Mouse (Mus musculus) ES-Bruce4 (cell line): ENCODE measurements around the gene Igflr1. TPM values are rescaled to one million over a fixed set of nuclear protein-coding genes. Genes with fewer than 3 reads are reported as not detected.

ENCODE experiments used
- H3K27ac ChIP-seq: 2 replicates; pipeline ENCODE4 v1.5.1; 2012; ENCODE audit warnings: low read length, inconsistent platforms; ENCODE audit not compliant: insufficient read depth
- H3K27me3 ChIP-seq: 2 replicates; pipeline ENCODE4 v1.6.1; 2012; ENCODE audit warnings: mild to moderate bottlenecking, low read length, inconsistent platforms; ENCODE audit not compliant: control insufficient read depth, poor library complexity, insufficient read depth, severe bottlenecking
- H3K36me3 ChIP-seq: 2 replicates; pipeline ENCODE4 v1.6.1; 2012; ENCODE audit warnings: inconsistent platforms, mild to moderate bottlenecking, low read length, moderate library complexity; ENCODE audit not compliant: control insufficient read depth, poor library complexity, insufficient read depth, severe bottlenecking
- H3K4me1 ChIP-seq: one replicate; pipeline ENCODE4 v1.8.1; 2011; ENCODE audit warnings: low read length; ENCODE audit not compliant: control insufficient read depth, insufficient read depth
- H3K4me3 ChIP-seq: 2 replicates; pipeline ENCODE4 v1.5.1; 2011; ENCODE audit warnings: low read depth, mild to moderate bottlenecking, low read length
- H3K9ac ChIP-seq: 2 replicates; pipeline ENCODE4 v1.6.1; 2012; ENCODE audit warnings: low read depth, mild to moderate bottlenecking, inconsistent platforms; ENCODE audit not compliant: poor library complexity, severe bottlenecking
- H3K9me3 ChIP-seq: replicated peaks from 2 replicates; pipeline ENCODE4 v1.6.1; 2012; ENCODE audit warnings: mild to moderate bottlenecking, low read length, inconsistent platforms; ENCODE audit not compliant: control insufficient read depth, poor library complexity, insufficient read depth, severe bottlenecking
- CTCF ChIP-seq: IDR thresholded peaks from one replicate; pipeline ENCODE4 v1.8.1; 2011; ENCODE audit warnings: low read depth, low read length
- EP300 ChIP-seq: IDR thresholded peaks from 2 replicates; pipeline ENCODE4 v1.6.1; 2011; ENCODE audit warnings: low read depth, low read length; ENCODE audit not compliant: insufficient read depth
- POLR2A ChIP-seq: IDR thresholded peaks from one replicate; pipeline ENCODE4 v1.8.1; 2011; ENCODE audit warnings: low read length; ENCODE audit not compliant: insufficient read depth
- polyA plus RNA-seq: library from polyadenylated mRNA; stranded (reverse); fragments of >200 nt; gene quantifications from 2 replicates; pipeline ENCODE4 v1.2.4, GENCODE M21; 2011; ENCODE audit warnings: low read depth; ENCODE audit not compliant: missing spikeins, insufficient read depth, insufficient read length

Gene Igflr1
- polyA plus RNA-seq, 1 experiment: 0.72 TPM

- Histone ChIP-seq H3K9me3 (no peaks in the 10 kb centered on the region), H3K27ac (peak overlapping the region; percentile 82), H3K27me3 (no peaks in the 10 kb centered on the region), H3K4me1 (peaks cover 15% of the 10 kb centered on the region), H3K9ac (peak overlapping the region; percentile 30), H3K4me3 (no peak overlapping the region), H3K36me3 (no peaks in the 10 kb centered on the region)
- no peak for TF ChIP-seq POLR2A
- TF ChIP-seq CTCF: no peak
- TF ChIP-seq EP300: no peak
These were observed 35.4 kb downstream of the Igflr1 start for GRCm38 (mm10) chr7:30600651-30601050.

GRCm38 (mm10) chr7:30602583-30602982 is 37.4 kb downstream of the Igflr1 start:
- no peaks in the 10 kb centered on the region for H3K36me3 ChIP-seq
- H3K4me3 ChIP-seq: peak overlapping the region; percentile 9; the same call in 1 of the 2 replicates
- H3K9ac ChIP-seq: no peak overlapping the region
- H3K27me3 ChIP-seq: no peaks in the 10 kb centered on the region
- peak; percentile 96 for TF ChIP-seq EP300
- no peak for TF ChIP-seq POLR2A
- peaks cover 15% of the 10 kb centered on the region for H3K4me1 ChIP-seq
- no peaks in the 10 kb centered on the region for H3K9me3 ChIP-seq
- H3K27ac ChIP-seq: peak overlapping the region; percentile 82

GRCm38 (mm10) chr7:30604424-30604823 is 39.2 kb downstream of the Igflr1 start:
- Histone ChIP-seq H3K36me3 (no peaks in the 10 kb centered on the region), H3K4me1 (peaks cover 15% of the 10 kb centered on the region), H3K27me3 (no peaks in the 10 kb centered on the region), H3K9me3 (no peaks in the 10 kb centered on the region), H3K9ac (no peak overlapping the region), H3K27ac (peak overlapping the region; percentile 43), H3K4me3 (no peak overlapping the region)
- no peak for TF ChIP-seq CTCF
- no peak for TF ChIP-seq POLR2A
- no peak for TF ChIP-seq EP300

- H3K4me1 ChIP-seq: peaks cover 15% of the 10 kb centered on the region
- H3K36me3 ChIP-seq: no peaks in the 10 kb centered on the region
- no peak overlapping the region for H3K9ac ChIP-seq
- no peak overlapping the region for H3K4me3 ChIP-seq
- H3K27ac ChIP-seq: peak overlapping the region; percentile 43
- TF ChIP-seq EP300 (no peak), CTCF (no peak), POLR2A (no peak)
- no peaks in the 10 kb centered on the region for H3K27me3 ChIP-seq
- H3K9me3 ChIP-seq: no peaks in the 10 kb centered on the region
These were observed 39.7 kb downstream of the Igflr1 start for GRCm38 (mm10) chr7:30604944-30605343.

- Histone ChIP-seq H3K4me1 (peaks cover 13% of the 10 kb centered on the region), H3K27me3 (no peaks in the 10 kb centered on the region), H3K9me3 (no peaks in the 10 kb centered on the region), H3K36me3 (no peaks in the 10 kb centered on the region), H3K27ac (peak overlapping the region; percentile 11), H3K9ac (no peak overlapping the region), H3K4me3 (no peak overlapping the region)
- TF ChIP-seq CTCF (peak; percentile 90), POLR2A (no peak), EP300 (peak; percentile 91)
These were observed 42.6 kb downstream of the Igflr1 start for GRCm38 (mm10) chr7:30607706-30608309.

GRCm38 (mm10) chr7:30608476-30608875 is 43.2 kb downstream of the Igflr1 start:
- Histone ChIP-seq H3K4me1 (peaks cover 7% of the 10 kb centered on the region), H3K9ac (no peak overlapping the region), H3K27me3 (no peaks in the 10 kb centered on the region), H3K27ac (peak overlapping the region; percentile 11), H3K4me3 (no peak overlapping the region), H3K36me3 (no peaks in the 10 kb centered on the region), H3K9me3 (no peaks in the 10 kb centered on the region)
- TF ChIP-seq POLR2A (no peak), CTCF (no peak), EP300 (no peak)
